Mouse (Mus musculus) liver, embryonic 13.5 days (tissue): ENCODE measurements around the gene Cacng7. TPM values are rescaled to one million over a fixed set of nuclear protein-coding genes. Genes with fewer than 3 reads are reported as not detected.

Source experiments
- ATAC-seq: fragments of 200-750 bp; cut with Nextera tagmentation; 2 replicates; pipeline ENCODE4 v1.8.0; 2017; ENCODE audit warnings: low read depth, mild to moderate bottlenecking, moderate number of reproducible peaks, moderate library complexity
- DNase-seq: peaks from one replicate; pipeline ENCODE4 v3.0.0; 2022
- H3K27ac ChIP-seq: fragments of 300-500 bp; sonication (generic); 2 replicates; pipeline ENCODE4 v1.5.1; 2015; ENCODE audit warnings: moderate library complexity, mild to moderate bottlenecking, inconsistent platforms
- H3K27me3 ChIP-seq: fragments of 300-500 bp; sonication (generic); 2 replicates; pipeline ENCODE4 v1.6.1; 2015; ENCODE audit warnings: mild to moderate bottlenecking, inconsistent platforms
- H3K36me3 ChIP-seq: fragments of 300-500 bp; sonication (generic); 2 replicates; pipeline ENCODE4 v1.6.1; 2015; ENCODE audit warnings: mild to moderate bottlenecking, inconsistent platforms
- H3K4me1 ChIP-seq: fragments of 300-500 bp; sonication (generic); replicated peaks from 2 replicates; pipeline ENCODE4 v1.6.1; 2015; ENCODE audit warnings: inconsistent platforms
- H3K4me2 ChIP-seq: fragments of 300-500 bp; sonication (generic); 2 replicates; pipeline ENCODE4 v1.6.1; 2015; ENCODE audit warnings: inconsistent platforms, mild to moderate bottlenecking, moderate library complexity
- H3K4me3 ChIP-seq: fragments of 300-500 bp; sonication (generic); replicated peaks from 2 replicates; pipeline ENCODE4 v1.5.1; 2015; ENCODE audit warnings: mild to moderate bottlenecking, inconsistent platforms
- H3K9ac ChIP-seq: fragments of 300-500 bp; sonication (generic); 2 replicates; pipeline ENCODE4 v1.6.1; 2015; ENCODE audit warnings: mild to moderate bottlenecking, inconsistent platforms
- H3K9me3 ChIP-seq: fragments of 300-500 bp; sonication (generic); replicated peaks from 2 replicates; pipeline ENCODE4 v1.6.1; 2016; ENCODE audit warnings: inconsistent platforms
- WGBS: fragments of 180-500 bp; shearing (Covaris S2); methylation state at CpG from one replicate; pipeline ENCODE4 v1.1.7; 2015; ENCODE audit not compliant: insufficient replicate concordance; 5-methylcytosine and 5-hydroxymethylcytosine counted together
- polyA plus RNA-seq: library from polyadenylated mRNA; unstranded; fragments of >200 nt; fragmentation: Nextera tagmentation; extraction: Ambion mirVana; gene quantifications from 2 replicates; pipeline ENCODE4 v1.2.1, GENCODE M21; 2015

Cacng7 gene
- polyA plus RNA-seq, 1 experiment from 2014 or later: not detected

GRCm38 (mm10) chr7:3331581-3332223 lies 1.1 kb upstream of the Cacng7 start:
- H3K27me3 ChIP-seq: peaks cover 54% of the 10 kb centered on the region
- 1% methylated on average over 26 of the region's 27 CpGs for WGBS
- H3K9ac ChIP-seq: no peak overlapping the region
- H3K27ac ChIP-seq: no peak overlapping the region
- H3K4me2 ChIP-seq: peak overlapping the region; percentile 41
- H3K4me1 ChIP-seq: no peaks in the 10 kb centered on the region
- DNase-seq (no peak), ATAC-seq (peak; percentile 31; the same call in 1 of the 2 replicates)
- H3K9me3 ChIP-seq: no peaks in the 10 kb centered on the region
- no peaks in the 10 kb centered on the region for H3K36me3 ChIP-seq
- 0 out of 2 replicates have a peak overlapping the region, but pooled peaks have one; percentile 6 for H3K4me3 ChIP-seq

- Histone ChIP-seq H3K27ac (no peak overlapping the region), H3K4me2 (peak overlapping the region; percentile 41)
Measured at GRCm38 (mm10) chr7:3332224-3332615, 535 bp upstream of the Cacng7 start.

GRCm38 (mm10) chr7:3333542-3333941 lies 787 bp downstream of the Cacng7 start:
- Histone ChIP-seq H3K27me3 (peaks cover 54% of the 10 kb centered on the region), H3K9ac (no peak overlapping the region), H3K4me1 (no peaks in the 10 kb centered on the region), H3K4me2 (no peak overlapping the region), H3K27ac (no peak overlapping the region), H3K9me3 (no peaks in the 10 kb centered on the region), H3K4me3 (no peak overlapping the region), H3K36me3 (no peaks in the 10 kb centered on the region)
- ATAC-seq (no peak), DNase-seq (no peak)
- WGBS: 11% methylated on average over 5 of the region's 5 CpGs

More at GRCm38 (mm10) chr7:3332224-3332615, 535 bp upstream of the Cacng7 start:
- no peaks in the 10 kb centered on the region for H3K9me3 ChIP-seq
- ATAC-seq: no peak
- H3K36me3 ChIP-seq: no peaks in the 10 kb centered on the region
- H3K4me1 ChIP-seq: no peaks in the 10 kb centered on the region
- 0 out of 2 replicates have a peak overlapping the region, but pooled peaks have one; percentile 6 for H3K4me3 ChIP-seq
- 0% methylated on average over 4 of the region's 4 CpGs for WGBS
- no peak overlapping the region for H3K9ac ChIP-seq
- H3K27me3 ChIP-seq: peaks cover 54% of the 10 kb centered on the region
- no peak for DNase-seq

GRCm38 (mm10) chr7:3336412-3336811 lies 3.7 kb downstream of the Cacng7 start:
- Histone ChIP-seq H3K4me2 (no peak overlapping the region), H3K36me3 (no peaks in the 10 kb centered on the region), H3K9me3 (no peaks in the 10 kb centered on the region), H3K9ac (no peak overlapping the region), H3K27me3 (peaks cover 40% of the 10 kb centered on the region), H3K4me3 (no peak overlapping the region), H3K27ac (no peak overlapping the region), H3K4me1 (no peaks in the 10 kb centered on the region)
- ATAC-seq: no peak
- DNase-seq: no peak
- 46% methylated on average over 16 of the region's 17 CpGs for WGBS

GRCm38 (mm10) chr7:3338286-3338935 lies 5.7 kb downstream of the Cacng7 start:
- DNase-seq (no peak), ATAC-seq (no peak)
- no peak overlapping the region for H3K4me3 ChIP-seq
- H3K9me3 ChIP-seq: no peaks in the 10 kb centered on the region
- no peak overlapping the region for H3K27ac ChIP-seq
- no peaks in the 10 kb centered on the region for H3K4me1 ChIP-seq
- no peaks in the 10 kb centered on the region for H3K36me3 ChIP-seq
- peaks cover 20% of the 10 kb centered on the region for H3K27me3 ChIP-seq
- 44% methylated on average over 11 of the region's 11 CpGs for WGBS
- H3K4me2 ChIP-seq: no peak overlapping the region
- no peak overlapping the region for H3K9ac ChIP-seq

- WGBS: 69% methylated on average over 11 of the region's 11 CpGs
- Histone ChIP-seq H3K4me2 (no peak overlapping the region), H3K4me3 (no peak overlapping the region), H3K9me3 (no peaks in the 10 kb centered on the region), H3K9ac (no peak overlapping the region), H3K27me3 (peaks cover 14% of the 10 kb centered on the region), H3K27ac (no peak overlapping the region), H3K4me1 (no peaks in the 10 kb centered on the region), H3K36me3 (no peaks in the 10 kb centered on the region)
- ATAC-seq: no peak
- no peak for DNase-seq
Measured at GRCm38 (mm10) chr7:3339010-3339409, 6.3 kb downstream of the Cacng7 start.

- Histone ChIP-seq H3K27me3 (no peaks in the 10 kb centered on the region), H3K9ac (no peak overlapping the region), H3K4me1 (no peaks in the 10 kb centered on the region), H3K4me2 (no peak overlapping the region), H3K27ac (no peak overlapping the region), H3K9me3 (no peaks in the 10 kb centered on the region), H3K36me3 (no peaks in the 10 kb centered on the region), H3K4me3 (no peak overlapping the region)
- no peak for ATAC-seq
- 42% methylated on average over 3 of the region's 3 CpGs for WGBS
- no peak for DNase-seq
Measured at GRCm38 (mm10) chr7:3343861-3344260, 11.1 kb downstream of the Cacng7 start.

GRCm38 (mm10) chr7:3345301-3345700 lies 12.5 kb downstream of the Cacng7 start:
- Histone ChIP-seq H3K4me3 (no peak overlapping the region), H3K9ac (no peak overlapping the region), H3K4me1 (no peaks in the 10 kb centered on the region), H3K27me3 (no peaks in the 10 kb centered on the region), H3K4me2 (no peak overlapping the region), H3K9me3 (no peaks in the 10 kb centered on the region), H3K27ac (no peak overlapping the region), H3K36me3 (no peaks in the 10 kb centered on the region)
- ATAC-seq (no peak), DNase-seq (no peak)
- 52% methylated on average over 3 of the region's 3 CpGs for WGBS

- Histone ChIP-seq H3K36me3 (no peaks in the 10 kb centered on the region), H3K4me2 (no peak overlapping the region), H3K9ac (no peak overlapping the region), H3K4me3 (no peak overlapping the region), H3K9me3 (no peaks in the 10 kb centered on the region), H3K27me3 (no peaks in the 10 kb centered on the region), H3K4me1 (no peaks in the 10 kb centered on the region), H3K27ac (no peak overlapping the region)
- ATAC-seq: no peak
- DNase-seq: no peak
- WGBS: 49% methylated on average over 20 of the region's 20 CpGs
Measured at GRCm38 (mm10) chr7:3347366-3348287, 14.9 kb downstream of the Cacng7 start.

GRCm38 (mm10) chr7:3348326-3348725 lies 15.6 kb downstream of the Cacng7 start:
- WGBS: 50% methylated on average over 5 of the region's 5 CpGs
- Histone ChIP-seq H3K27me3 (no peaks in the 10 kb centered on the region), H3K4me3 (no peak overlapping the region), H3K9ac (no peak overlapping the region), H3K27ac (no peak overlapping the region), H3K9me3 (no peaks in the 10 kb centered on the region), H3K4me1 (no peaks in the 10 kb centered on the region), H3K36me3 (no peaks in the 10 kb centered on the region), H3K4me2 (no peak overlapping the region)
- DNase-seq: no peak
- ATAC-seq: no peak

GRCm38 (mm10) chr7:3349775-3350174 lies 17.0 kb downstream of the Cacng7 start:
- ATAC-seq: no peak
- Histone ChIP-seq H3K4me1 (no peaks in the 10 kb centered on the region), H3K27me3 (no peaks in the 10 kb centered on the region), H3K9ac (no peak overlapping the region), H3K4me2 (no peak overlapping the region), H3K4me3 (no peak overlapping the region), H3K9me3 (no peaks in the 10 kb centered on the region), H3K27ac (no peak overlapping the region), H3K36me3 (no peaks in the 10 kb centered on the region)
- 72% methylated on average over 9 of the region's 9 CpGs for WGBS
- DNase-seq: no peak
